Mouse (Mus musculus): ENCODE data around the gene Mobp.
A peak's percentile ranks its signal among the peaks of the same experiment; 100 is the strongest.

Mobp gene

GRCm38 (mm10) chr9:120134529-120135160 lies 14.9 kb upstream of the Mobp start:
- DNase-seq (ENCODE audit: low spot score in 2 of 2): no peak

DNA sequence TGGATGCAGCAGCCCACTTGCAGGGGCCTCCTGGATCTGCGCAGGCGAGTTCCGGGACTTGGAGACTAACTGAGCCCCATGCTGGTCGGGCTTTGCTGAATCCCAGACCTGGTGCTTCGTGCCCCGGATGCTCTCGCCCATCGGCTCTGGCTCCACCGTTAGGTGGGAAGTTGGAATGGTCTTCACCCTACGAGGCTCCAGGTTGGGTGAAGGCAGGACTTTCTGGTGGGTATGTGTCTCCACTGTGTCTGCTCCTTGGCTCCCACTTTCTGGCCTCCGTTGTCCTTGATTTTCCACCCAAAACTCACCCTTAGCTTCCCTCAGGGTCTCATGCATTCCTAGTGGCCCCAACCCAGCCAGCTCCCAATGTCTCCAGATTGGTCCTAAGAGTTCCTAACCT lies 14.1 kb upstream of the Mobp start:
- no peak for DNase-seq (ENCODE audit: low spot score in 2 of 2)

- peak; percentile 39 to 64 for DNase-seq (ENCODE audit: low spot score in 2 of 2)
These were observed 8.9 kb upstream of the Mobp start for GRCm38 (mm10) chr9:120140652-120141051.

GRCm38 (mm10) chr9:120144474-120144873 lies 5.0 kb upstream of the Mobp start:
- no peak for DNase-seq (ENCODE audit: low spot score in 2 of 2)

DNA sequence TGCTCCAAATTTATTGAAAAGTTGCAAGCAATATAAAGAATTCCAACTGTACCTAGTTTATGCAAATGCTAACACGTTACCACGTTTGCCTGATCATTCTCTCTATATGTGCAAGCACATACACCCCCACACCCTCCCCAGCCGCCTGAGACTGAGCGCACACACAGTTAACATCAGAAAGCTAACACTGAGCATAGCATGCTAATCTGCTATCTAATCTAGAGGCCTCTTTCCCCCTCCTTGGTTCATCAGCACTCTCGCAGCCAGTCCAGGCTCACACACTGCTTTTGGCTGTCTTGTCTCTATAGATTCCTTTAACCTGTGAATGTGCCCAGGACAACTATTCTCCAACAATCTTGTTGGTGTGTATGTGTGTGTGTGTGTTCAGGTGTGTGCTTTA lies 1.6 kb downstream of the Mobp start:
- no peak for DNase-seq (ENCODE audit: low spot score in 2 of 2)

DNA sequence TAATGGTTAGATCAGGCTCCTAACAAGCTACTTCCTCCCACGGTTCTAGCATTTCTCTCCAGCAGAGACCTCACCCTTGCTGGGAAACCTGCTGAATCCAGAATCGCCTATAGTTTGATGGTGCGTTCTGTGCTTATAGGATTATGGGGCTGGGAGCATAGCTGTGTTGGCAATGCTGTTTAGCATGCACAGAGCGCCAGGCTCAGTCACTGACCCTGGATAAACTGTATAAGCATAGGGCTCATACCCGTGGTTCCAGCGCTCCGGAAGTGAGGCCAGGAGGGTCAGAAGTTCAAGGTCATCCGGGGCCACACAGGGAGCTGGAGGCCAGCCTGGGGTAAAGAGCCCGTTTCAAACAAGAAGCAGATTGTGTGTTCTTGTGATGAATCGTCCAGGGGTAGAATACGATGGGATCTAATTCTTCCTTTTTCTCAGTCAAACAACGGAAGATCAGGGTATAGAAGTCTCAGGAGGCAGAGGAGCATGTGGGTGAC lies 2.4 kb downstream of the Mobp start:
- no peak for DNase-seq (ENCODE audit: low spot score in 2 of 2)

DNA sequence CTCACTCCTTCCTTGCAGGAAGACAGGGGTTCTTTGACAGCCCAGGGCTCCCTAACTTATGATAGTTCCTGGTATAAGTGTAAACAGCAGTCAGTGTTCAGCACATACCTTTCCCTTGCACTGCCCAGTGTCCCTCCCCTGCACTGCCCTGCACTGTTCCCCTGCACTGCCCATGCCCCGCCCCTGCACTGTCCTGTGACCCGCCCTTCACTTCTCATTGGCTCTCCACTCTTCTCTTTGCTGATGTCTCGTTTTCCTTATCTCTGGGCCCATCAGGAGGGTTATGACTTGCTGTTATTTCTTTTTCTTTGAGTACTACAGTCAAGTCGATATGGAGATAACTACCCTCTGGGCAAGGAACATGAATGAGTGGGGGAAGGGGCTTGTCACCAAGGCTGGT lies 8.5 kb downstream of the Mobp start:
- no peak for DNase-seq (ENCODE audit: low spot score in 2 of 2)

DNA sequence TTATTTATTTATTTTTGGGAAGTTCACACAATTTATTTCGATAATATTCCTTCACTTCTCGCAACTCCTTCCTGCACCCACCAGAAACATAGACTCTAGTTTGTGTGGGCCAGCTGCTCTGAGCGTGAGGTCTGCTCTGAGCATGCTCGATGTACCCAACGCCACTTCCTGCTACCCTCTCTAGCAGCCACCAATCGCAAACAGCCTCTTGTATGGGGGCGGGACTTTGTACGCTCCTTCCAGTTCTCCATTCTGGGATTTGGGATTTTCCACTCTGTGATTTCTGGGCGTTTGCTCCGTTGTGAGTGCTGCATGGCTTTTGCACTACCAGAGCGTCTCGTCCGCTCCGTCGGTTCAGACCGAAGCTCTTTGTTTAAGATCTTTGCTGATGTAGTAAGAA lies 14.4 kb downstream of the Mobp start:
- no peak for DNase-seq (ENCODE audit: low spot score in 2 of 2)

DNA sequence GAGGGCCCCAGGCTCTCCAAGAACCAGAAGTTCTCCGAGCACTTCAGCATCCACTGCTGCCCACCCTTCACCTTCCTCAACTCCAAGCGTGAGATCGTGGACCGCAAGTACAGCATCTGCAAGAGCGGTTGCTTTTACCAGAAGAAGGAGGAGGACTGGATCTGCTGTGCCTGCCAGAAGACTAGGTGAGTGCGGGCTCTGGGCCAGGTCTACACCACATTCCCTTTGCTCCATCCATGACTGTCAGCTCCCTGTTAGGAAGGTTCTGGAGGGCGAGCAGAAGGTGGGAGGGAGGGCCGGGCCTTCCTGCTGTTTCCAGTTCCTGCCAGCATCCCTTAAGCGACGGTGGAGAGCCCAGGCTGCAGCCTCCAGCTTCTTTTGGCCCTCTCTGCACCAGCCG lies 18.3 kb downstream of the Mobp start:
- no peak for DNase-seq (ENCODE audit: low spot score in 2 of 2)

DNA sequence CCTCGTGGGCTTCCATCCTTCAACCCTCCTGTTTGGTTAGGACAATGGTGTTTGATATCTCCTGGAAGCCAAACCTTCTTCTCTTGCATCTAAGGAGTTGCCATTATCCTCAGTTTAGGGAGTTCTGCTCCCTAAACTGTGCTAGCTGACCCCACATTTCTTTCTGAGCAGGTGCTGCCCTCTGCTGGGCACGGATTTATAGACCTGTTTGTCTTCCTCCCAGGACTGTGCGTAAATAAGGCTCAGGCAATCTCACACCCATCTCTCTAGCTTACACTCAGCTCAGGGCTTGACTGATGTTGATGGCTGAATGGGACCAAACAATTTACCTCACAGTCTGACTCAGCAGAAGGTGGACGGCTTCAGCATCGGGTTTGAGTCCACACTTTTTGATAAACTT lies 21.8 kb downstream of the Mobp start:
- DNase-seq (ENCODE audit: low spot score in 2 of 2): peak in 1 of 2 experiments; percentile 21

- DNase-seq (ENCODE audit: low spot score in 2 of 2): no peak
These were observed 25.1 kb downstream of the Mobp start for GRCm38 (mm10) chr9:120174436-120175137.

DNA sequence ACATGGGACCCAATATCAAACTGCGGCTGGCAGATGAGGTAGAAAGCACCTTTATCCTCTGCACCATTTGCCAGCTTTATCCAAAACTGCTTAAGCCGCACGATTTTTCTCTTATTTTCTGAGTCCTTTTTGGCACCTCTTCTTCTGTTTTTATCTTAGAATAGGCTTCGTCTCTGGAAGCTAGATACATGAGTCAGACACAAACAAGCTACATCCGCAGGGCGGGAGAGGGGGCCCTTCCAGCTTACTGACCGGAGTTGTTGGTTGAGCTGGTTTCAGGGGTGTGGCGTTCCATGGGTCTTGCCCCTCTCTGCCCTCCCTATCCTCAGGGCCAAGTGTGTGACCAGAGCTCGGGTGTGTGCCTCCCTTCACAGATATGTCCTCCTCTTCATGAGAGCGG lies 29.3 kb downstream of the Mobp start:
- no peak for DNase-seq (ENCODE audit: low spot score in 2 of 2)

GRCm38 (mm10) chr9:120184499-120184898 lies 35.0 kb downstream of the Mobp start:
- no peak for DNase-seq (ENCODE audit: low spot score in 2 of 2)

GRCm38 (mm10) chr9:120186856-120187255 lies 37.3 kb downstream of the Mobp start:
- DNase-seq (ENCODE audit: low spot score in 2 of 2): no peak

- no peak for DNase-seq (ENCODE audit: low spot score in 2 of 2)
These were observed 41.4 kb downstream of the Mobp start for GRCm38 (mm10) chr9:120190891-120191290.

DNA sequence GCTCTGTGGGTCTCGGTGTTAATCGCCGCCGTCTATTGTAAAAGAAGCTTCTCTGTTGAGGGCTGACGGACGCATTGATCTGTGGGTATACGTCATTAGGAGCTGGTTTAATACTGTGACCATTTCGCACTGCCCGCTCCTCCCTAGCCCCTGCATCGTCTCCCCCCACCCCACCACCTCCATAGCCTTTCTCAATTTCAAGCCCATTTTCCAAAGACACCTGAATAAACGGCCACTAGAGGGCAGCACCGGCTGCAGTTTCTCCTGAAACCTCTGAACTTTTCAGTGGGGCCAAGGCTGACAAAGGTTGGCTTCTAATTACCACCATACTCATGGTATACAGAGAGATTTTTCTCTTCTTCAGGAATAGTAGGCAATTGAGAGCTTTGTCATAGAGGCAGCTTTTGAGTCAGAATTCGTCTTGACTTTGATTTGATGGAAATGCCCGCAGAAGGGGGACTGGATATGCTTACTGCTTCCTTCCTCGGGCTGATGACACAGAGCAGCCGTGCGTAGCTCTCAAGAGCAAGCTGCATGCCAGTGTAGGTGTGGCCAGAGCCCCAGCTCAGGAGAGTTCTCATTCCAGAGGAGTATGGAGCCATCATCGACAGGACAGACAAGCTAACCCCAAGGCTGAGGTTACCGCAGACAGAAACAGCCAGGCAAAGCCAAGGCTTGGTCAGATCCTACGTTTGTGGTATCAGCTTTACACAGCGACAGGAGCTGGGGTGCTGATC lies 42.0 kb downstream of the Mobp start:
- peak; percentile 44 to 58 for DNase-seq (ENCODE audit: low spot score in 2 of 2)

DNA sequence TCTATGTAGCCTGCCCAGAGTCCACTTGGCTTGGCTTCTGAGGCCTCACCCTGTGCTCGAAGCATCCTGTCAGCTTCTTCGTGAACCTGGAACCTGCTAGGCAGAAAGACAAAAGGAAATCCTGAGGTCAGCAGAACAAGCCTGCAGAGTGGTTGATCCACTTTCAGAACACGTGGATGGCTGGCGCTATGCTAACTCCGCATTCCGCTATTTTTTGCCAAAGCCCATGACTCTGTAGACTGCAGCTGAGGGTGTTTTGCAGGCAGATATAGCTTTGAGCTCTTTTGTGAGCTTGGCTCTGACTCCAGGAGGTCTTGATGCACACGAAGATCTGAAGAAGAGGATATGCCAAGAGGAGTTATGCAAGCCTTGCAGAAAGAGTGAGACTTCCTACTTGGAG lies 43.2 kb downstream of the Mobp start:
- DNase-seq (ENCODE audit: low spot score in 2 of 2): no peak

GRCm38 (mm10) chr9:120200873-120201272 lies 51.4 kb downstream of the Mobp start:
- DNase-seq (ENCODE audit: low spot score in 2 of 2): no peak

- no peak for DNase-seq (ENCODE audit: low spot score in 2 of 2)
These were observed 52.2 kb downstream of the Mobp start for GRCm38 (mm10) chr9:120201743-120202142.

DNA sequence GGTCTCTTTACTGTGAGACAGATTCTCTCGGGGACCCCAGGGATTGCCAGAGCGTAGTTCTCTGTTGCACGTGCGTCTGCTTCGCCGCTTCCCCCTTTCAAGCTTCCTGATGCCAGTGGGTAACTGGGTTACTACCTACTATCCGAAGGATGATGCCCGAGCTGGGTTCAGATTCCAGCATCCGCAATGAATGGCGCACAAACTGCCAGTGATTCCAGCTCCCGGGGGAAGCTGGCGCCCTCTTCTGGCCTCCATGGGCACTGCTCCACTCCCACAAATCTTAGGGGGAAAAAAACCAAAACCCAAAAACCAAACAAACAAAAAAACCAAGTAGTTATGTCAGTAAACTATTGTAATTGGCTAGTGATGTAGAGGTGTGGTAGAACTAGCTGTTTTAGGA lies 53.2 kb downstream of the Mobp start:
- DNase-seq (ENCODE audit: low spot score in 2 of 2): no peak

- no peak for DNase-seq (ENCODE audit: low spot score in 2 of 2)
These were observed 54.4 kb downstream of the Mobp start for GRCm38 (mm10) chr9:120203936-120204335.

GRCm38 (mm10) chr9:120206897-120207296 lies 57.4 kb downstream of the Mobp start:
- DNase-seq (ENCODE audit: low spot score in 2 of 2): no peak

- peak in 1 of 2 experiments; percentile 14 for DNase-seq (ENCODE audit: low spot score in 2 of 2)
These were observed 60.6 kb downstream of the Mobp start for GRCm38 (mm10) chr9:120210068-120210467.
